Mouse (Mus musculus): ENCODE data around the gene Vwa3b. TPM values are rescaled to one million over a fixed set of nuclear protein-coding genes. Genes with fewer than 3 reads are reported as not detected.

Gene Vwa3b
- 2.2 TPM for polyA plus RNA-seq (2014; fragmentation: Illumina TruSeq; extraction: RNeasy Lipid Tissue Mini Kit (QIAGEN cat#74804))

GRCm38 (mm10) chr1:37025962-37026686 lies at the start of gene Vwa3b:
Vwa3b (plus strand) TSS chr1:37026596.

DNA sequence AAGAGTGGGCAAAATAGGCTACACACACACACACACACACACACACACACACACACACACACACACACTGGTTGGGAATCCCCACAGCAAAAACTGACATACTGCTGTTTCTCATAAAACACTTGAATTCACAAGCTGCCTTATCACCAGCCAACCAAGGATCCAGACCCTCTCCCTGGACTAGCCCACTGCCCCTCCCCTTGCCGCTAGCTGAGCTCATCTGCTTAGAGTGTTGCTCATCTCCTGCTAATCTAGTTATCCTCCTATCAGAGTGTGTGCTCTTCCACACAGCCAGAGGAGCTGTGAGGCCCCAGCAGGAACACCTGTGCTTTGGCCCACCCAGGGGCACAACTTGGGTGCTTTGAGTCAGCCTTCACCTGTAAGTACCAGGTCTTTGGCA lies 187.7 kb downstream of the Vwa3b start, which contains the start of gene Cnga3:
Cnga3 (plus strand) TSS at position 291 of the 400 bp plus-strand sequence.

Other genes starting within 250 kb of the Vwa3b start
- gene Tmem131, start 82.9 kb upstream of the Vwa3b start, polyA plus RNA-seq (2014; fragmentation: Illumina TruSeq; extraction: RNeasy Lipid Tissue Mini Kit (QIAGEN cat#74804)), result 81.4 TPM
- gene Cnga3, start 187.8 kb downstream of the Vwa3b start, polyA plus RNA-seq (2014; fragmentation: Illumina TruSeq; extraction: RNeasy Lipid Tissue Mini Kit (QIAGEN cat#74804)), result not detected

Measured in ovary, adult 10 weeks (tissue).